Mouse (Mus musculus) spleen, adult 2 months (tissue): Measurements from ENCODE around the gene Olfr826.

Experiments used
- CTCF ChIP-seq: fragments of 200-500 bp; IDR thresholded peaks from 2 replicates; pipeline ENCODE4 v1.5.1; 2011; ENCODE audit warnings: mild to moderate bottlenecking, inconsistent platforms; ENCODE audit not compliant: insufficient read depth, insufficient read length, insufficient replicate concordance; ENCODE audit errors: extremely low read depth
- POLR2A ChIP-seq: fragments of 200-500 bp; IDR thresholded peaks from 2 replicates; pipeline ENCODE4 v1.6.1; 2011; ENCODE audit warnings: low read depth, low read length, inconsistent platforms

- TF ChIP-seq CTCF (no peak), POLR2A (no peak)
These were observed at the start of gene Olfr826 for GRCm38 (mm10) chr10:130184086-130184485.
